Mouse (Mus musculus) lung, adult 2 months (tissue): Measurements from ENCODE around the gene Notch4.

ENCODE experiments used
- CTCF ChIP-seq: fragments of 200-500 bp; IDR thresholded peaks from 2 replicates; pipeline ENCODE4 v1.5.1; 2011; ENCODE audit warnings: mild to moderate bottlenecking, low read length, control low read depth; ENCODE audit not compliant: insufficient read depth
- POLR2A ChIP-seq: fragments of 200-500 bp; IDR thresholded peaks from 2 replicates; pipeline ENCODE4 v1.6.1; 2011; ENCODE audit warnings: low read depth, mild to moderate bottlenecking, control low read depth, low read length, borderline replicate concordance; ENCODE audit errors: extremely low read depth

- TF ChIP-seq POLR2A (no peak), CTCF (no peak)
Measured at GRCm38 (mm10) chr17:34572361-34572760, 8.3 kb downstream of the Notch4 start.
